ENCODE assay signal across 9 mouse cellular contexts in the genomic region with DNA sequence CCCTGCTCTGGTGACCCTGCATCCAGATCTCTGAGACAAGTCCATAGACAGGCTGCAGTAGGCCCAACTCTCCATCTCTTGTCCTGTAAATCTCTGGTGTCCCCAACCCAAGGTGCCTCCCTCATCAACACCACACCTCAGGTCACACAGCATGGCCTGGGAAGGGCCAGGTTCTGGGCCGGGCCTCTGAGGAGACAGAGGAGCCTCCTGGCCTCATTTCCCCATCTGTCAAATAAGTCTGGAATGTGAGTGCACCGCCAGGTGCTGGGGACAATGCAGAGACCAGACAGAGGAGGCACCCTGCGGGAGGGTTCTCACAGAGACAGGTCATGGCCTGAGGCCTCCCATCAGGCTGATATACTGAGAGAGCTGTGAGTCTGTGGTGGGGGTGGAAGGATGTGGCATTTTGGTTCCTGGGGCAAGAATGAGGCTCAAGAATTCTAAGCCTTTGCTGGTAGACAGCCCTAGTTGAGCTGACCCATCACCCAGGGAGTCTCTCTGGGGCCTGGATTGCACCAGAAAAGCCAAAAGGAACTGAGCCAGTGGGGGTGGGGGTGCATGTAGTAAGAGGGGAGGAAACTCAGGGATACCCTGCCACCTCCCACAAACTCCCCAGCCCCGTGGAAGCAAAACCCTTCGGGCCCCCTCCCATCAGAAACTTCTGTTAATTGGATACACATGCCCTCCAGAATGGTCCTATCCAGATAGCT. TPM values are rescaled to one million over a fixed set of nuclear protein-coding genes. Genes with fewer than 3 reads are reported as not detected.
DNase-seq lines count a peak whose midpoint lies in the region; ATAC-seq and TF ChIP-seq lines count a peak whose summit lies in the region.
"Had no signal": no experiment of that assay in that cellular context is flagged by ENCODE, and none has a peak within 500 bp of the region (broad histone marks: within the 10 kb centered on the region; RNA-seq: fewer than 3 reads in every experiment).

No protein-coding gene starts in this region.

- ATAC-seq in embryonic facial prominence, embryonic 13.5 days (ENCODE audit: insufficient number of reproducible peaks, insufficient read depth, low FRiP score, low TSS enrichment, low read depth), result no peak
- ATAC-seq in intestine, embryonic 15.5 days, result no peak
- ATAC-seq in neural tube, embryonic 15.5 days (ENCODE audit: low FRiP score), result no peak
- ATAC-seq in frontal cortex, adult (ENCODE audit: low TSS enrichment), result no peak

- WGBS in embryonic facial prominence, embryonic 13.5 days, result 14% methylated on average over 5 of the region's 5 CpGs
- WGBS in intestine, embryonic 15.5 days, result 52% methylated on average over 5 of the region's 5 CpGs
- WGBS in neural tube, embryonic 15.5 days, result 34% methylated on average over 5 of the region's 5 CpGs

- DNase-seq in layer of hippocampus, adult 2 months (ENCODE audit: low spot score in 2 of 2), result no peak
- no peak for DNase-seq in layer of hippocampus, postnatal 14 days (ENCODE audit: low spot score in 2 of 2)
- no peak for DNase-seq in frontal cortex, postnatal 25 days (ENCODE audit: low spot score in 2 of 2)
- DNase-seq in ovary, adult 18-20 months (ENCODE audit: low spot score), result no peak

- no peaks in the 10 kb centered on the region for H3K9me3 ChIP-seq in embryonic facial prominence, embryonic 13.5 days
- H3K9me3 ChIP-seq in intestine, embryonic 15.5 days, result no peaks in the 10 kb centered on the region
- H3K9me3 ChIP-seq in neural tube, embryonic 15.5 days (replicated peaks), result no peaks in the 10 kb centered on the region

- H3K9ac ChIP-seq in embryonic facial prominence, embryonic 13.5 days, result peak overlapping the region; percentile 77; the same call in 1 of the 2 replicates
- no peak overlapping the region for H3K9ac ChIP-seq in intestine, embryonic 15.5 days
- peak overlapping the region; percentile 64; the same call in 1 of the 2 replicates for H3K9ac ChIP-seq in neural tube, embryonic 15.5 days (replicated peaks)

- no peaks in the 10 kb centered on the region for H3K36me3 ChIP-seq in embryonic facial prominence, embryonic 13.5 days
- no peaks in the 10 kb centered on the region for H3K36me3 ChIP-seq in intestine, embryonic 15.5 days
- H3K36me3 ChIP-seq in neural tube, embryonic 15.5 days, result no peaks in the 10 kb centered on the region

- peaks cover 63% of the 10 kb centered on the region for H3K4me1 ChIP-seq in embryonic facial prominence, embryonic 13.5 days
- H3K4me1 ChIP-seq in intestine, embryonic 15.5 days (replicated peaks), result peaks cover 14% of the 10 kb centered on the region
- H3K4me1 ChIP-seq in neural tube, embryonic 15.5 days, result peaks cover 32% of the 10 kb centered on the region

- peak overlapping the region; percentile 92 for H3K4me2 ChIP-seq in embryonic facial prominence, embryonic 13.5 days
- H3K4me2 ChIP-seq in intestine, embryonic 15.5 days (replicated peaks), result peak overlapping the region; percentile 93
- H3K4me2 ChIP-seq in neural tube, embryonic 15.5 days, result peak overlapping the region; percentile 94

- TF ChIP-seq CTCF in layer of hippocampus, adult 2 months (conservative IDR thresholded peaks at IDR 0.05), result no peak

- H3K27ac ChIP-seq in layer of hippocampus, adult 2 months, result peak overlapping the region; percentile 72; the same call in 1 of the 2 replicates
- peak overlapping the region; percentile 62; the same call in 1 of the 2 replicates for H3K27ac ChIP-seq in embryonic facial prominence, embryonic 13.5 days
- H3K27ac ChIP-seq in intestine, embryonic 15.5 days, result no peak overlapping the region
- no peak overlapping the region for H3K27ac ChIP-seq in neural tube, embryonic 15.5 days (replicated peaks)

- H3K27me3 ChIP-seq in embryonic facial prominence, embryonic 13.5 days, result no peaks in the 10 kb centered on the region
- H3K27me3 ChIP-seq in intestine, embryonic 15.5 days (replicated peaks), result no peaks in the 10 kb centered on the region
- no peaks in the 10 kb centered on the region for H3K27me3 ChIP-seq in neural tube, embryonic 15.5 days (replicated peaks)

- no peak overlapping the region for H3K4me3 ChIP-seq in layer of hippocampus, adult 2 months
- H3K4me3 ChIP-seq in embryonic facial prominence, embryonic 13.5 days, result peak overlapping the region; percentile 47
- H3K4me3 ChIP-seq in intestine, embryonic 15.5 days (replicated peaks), result no peak overlapping the region
- H3K4me3 ChIP-seq in neural tube, embryonic 15.5 days (replicated peaks), result peak overlapping the region; percentile 44; the same call in 1 of the 2 replicates

RNA-seq across cellular contexts. Expression of a gene that starts 15.0 kb away (rescaled TPM):
- total RNA-seq in layer of hippocampus, adult 2 months (2021), result 10 to 100 TPM; 24.0 to 26.6 TPM
- total RNA-seq in layer of hippocampus, postnatal 14 days (2021), result 10 to 100 TPM; 29.9 to 32.3 TPM
- 30.5 and 33.3 TPM in 2 replicates for polyA plus RNA-seq in embryonic facial prominence, embryonic 13.5 days (2015; fragmentation: Nextera tagmentation; extraction: Ambion mirVana)
- polyA plus RNA-seq in intestine, embryonic 15.5 days (2015; fragmentation: Nextera tagmentation; extraction: Ambion mirVana), result 5.0 and 5.5 TPM in 2 replicates
- polyA plus RNA-seq in neural tube, embryonic 15.5 days (2015; fragmentation: Nextera tagmentation; extraction: Ambion mirVana), result 16.5 and 18.5 TPM in 2 replicates
- total RNA-seq: hematopoietic stem cell, adult 5-6 weeks had no signal

Comparison
In these comparisons a context has a peak if more than half of its experiments do, and no peak if none do; other contexts are left out.
1. H3K27ac ChIP-seq: peak in layer of hippocampus, adult 2 months (single experiment) and embryonic facial prominence, embryonic 13.5 days (single experiment); none in intestine, embryonic 15.5 days (single experiment) and neural tube, embryonic 15.5 days (single experiment).
2. H3K4me3 ChIP-seq: peak in embryonic facial prominence, embryonic 13.5 days (single experiment) and neural tube, embryonic 15.5 days (single experiment); none in layer of hippocampus, adult 2 months (single experiment) and intestine, embryonic 15.5 days (single experiment).
3. Peak in every context shown above with its lines, with median percentiles within 50 percentile points of each other: H3K4me2 ChIP-seq.